Mouse (Mus musculus): ENCODE measurements at regions not wholly inside any gene's neighbourhood (a gene's known extent, or its start where the extent isn't known, plus 50 kb on each side); places are given as distances from the start of the nearest gene placed in this dataset.

DNA sequence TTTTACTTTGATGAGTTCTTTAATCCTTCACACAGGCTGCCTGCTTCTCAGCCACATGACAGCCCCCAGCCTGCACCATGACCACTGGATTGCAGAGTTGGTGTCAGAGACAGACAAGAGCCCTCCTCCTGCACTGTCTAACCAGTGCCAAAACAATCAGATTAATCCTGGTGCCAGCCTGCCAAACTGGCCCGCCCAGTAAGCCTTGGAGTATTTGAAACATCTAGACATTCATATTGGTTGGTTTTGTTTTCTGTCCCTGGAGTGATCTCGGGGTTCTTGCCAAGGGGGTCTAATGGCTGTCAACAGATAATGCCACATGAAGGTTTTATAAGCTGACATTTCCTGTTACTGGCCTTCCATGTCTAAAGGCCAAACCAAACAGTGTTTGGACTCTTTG is 339.2 kb downstream of the Ankrd50 start:
- Histone ChIP-seq H3K9ac (ENCODE audit: low read depth, low read length, severe bottlenecking) (no peak overlapping the region), H3K4me2 (replicated peaks; ENCODE audit: low read depth, low read length, severe bottlenecking) (no peak overlapping the region), H3K27ac (replicated peaks; ENCODE audit: low read depth, low read length) (no peak overlapping the region), H3K36me3 (ENCODE audit: control insufficient read depth, insufficient read depth, low read length) (no peaks in the 10 kb centered on the region), H3K4me3 (replicated peaks; ENCODE audit: low read length) (no peak overlapping the region), H3K27me3 (ENCODE audit: control insufficient read depth, insufficient read depth, low read length) (no peaks in the 10 kb centered on the region), H3K4me1 (ENCODE audit: control insufficient read depth, insufficient read depth, low read length) (peaks cover 16% of the 10 kb centered on the region), H3K9me3 (ENCODE audit: control insufficient read depth, low read length) (no peaks in the 10 kb centered on the region)
- 77% methylated on average over 2 of the region's 2 CpGs for WGBS
- no peak for DNase-seq (ENCODE audit: low spot score)
- ATAC-seq (ENCODE audit: low FRiP score, low read depth): no peak
- TF ChIP-seq POLR2A (IDR thresholded peaks at IDR 0.05; ENCODE audit: borderline replicate concordance, extremely low read depth, insufficient read depth, insufficient read length): no peak

GRCm38 (mm10) chr3:38144650-38145049 is 340.0 kb downstream of the Ankrd50 start:
- H3K4me3 ChIP-seq (replicated peaks; ENCODE audit: low read length): no peak overlapping the region
- no peak overlapping the region for H3K27ac ChIP-seq (replicated peaks; ENCODE audit: low read depth, low read length)
- H3K9me3 ChIP-seq (ENCODE audit: control insufficient read depth, low read length): no peaks in the 10 kb centered on the region
- no peak for ATAC-seq (ENCODE audit: low FRiP score, low read depth)
- no peak for DNase-seq (ENCODE audit: low spot score)
- H3K4me1 ChIP-seq (ENCODE audit: control insufficient read depth, insufficient read depth, low read length): peaks cover 16% of the 10 kb centered on the region
- no peak overlapping the region for H3K9ac ChIP-seq (ENCODE audit: low read depth, low read length, severe bottlenecking)
- no peak for TF ChIP-seq POLR2A (IDR thresholded peaks at IDR 0.05; ENCODE audit: borderline replicate concordance, extremely low read depth, insufficient read depth, insufficient read length)
- H3K36me3 ChIP-seq (ENCODE audit: control insufficient read depth, insufficient read depth, low read length): no peaks in the 10 kb centered on the region
- no peak overlapping the region for H3K4me2 ChIP-seq (replicated peaks; ENCODE audit: low read depth, low read length, severe bottlenecking)
- H3K27me3 ChIP-seq (ENCODE audit: control insufficient read depth, insufficient read depth, low read length): no peaks in the 10 kb centered on the region

DNA sequence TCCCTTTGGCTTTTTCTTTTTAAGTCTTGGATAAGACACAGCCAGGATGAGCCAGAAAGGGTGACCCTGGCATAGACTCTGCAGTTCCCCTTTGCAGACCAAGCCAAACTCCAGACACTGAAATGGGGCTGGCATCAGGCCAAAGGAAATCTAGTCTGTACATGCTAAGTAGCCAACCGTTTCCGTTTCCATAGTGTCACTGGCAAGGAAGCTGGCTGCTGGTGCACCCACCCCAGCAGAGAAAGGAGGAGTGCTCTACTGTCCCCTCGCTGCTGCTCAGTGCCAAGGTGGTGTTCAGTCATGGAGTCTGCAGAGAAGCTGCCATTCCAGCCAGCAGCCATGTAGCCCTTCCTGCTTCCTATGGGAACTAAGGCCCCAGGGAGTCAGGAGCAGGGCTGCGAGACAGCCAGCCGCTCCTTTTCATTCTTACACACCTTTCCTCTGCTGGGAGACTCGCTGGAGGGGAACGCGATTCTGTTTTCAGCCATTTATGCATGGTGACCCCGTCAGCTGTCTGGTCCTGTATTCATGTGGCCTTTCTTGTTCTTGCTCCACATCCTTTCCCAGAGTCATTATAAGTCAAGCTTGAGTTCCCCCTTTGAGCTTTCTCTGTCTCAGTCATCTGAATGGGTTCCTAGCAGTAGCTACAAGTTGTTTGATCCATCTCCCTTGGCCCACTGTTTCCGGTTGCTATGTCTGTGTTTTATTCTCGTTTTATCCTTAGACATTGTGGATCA is 341.3 kb downstream of the Ankrd50 start:
- H3K9ac ChIP-seq (ENCODE audit: low read depth, low read length, severe bottlenecking): no peak overlapping the region
- 54% methylated on average over 11 of the region's 11 CpGs for WGBS

GRCm38 (mm10) chr3:38139387-38139786 is 345.3 kb downstream of the Ankrd50 start:
- H3K27me3 ChIP-seq (ENCODE audit: control insufficient read depth, insufficient read depth, low read length): no peaks in the 10 kb centered on the region
- DNase-seq (ENCODE audit: low spot score): no peak
- no peak overlapping the region for H3K27ac ChIP-seq (replicated peaks; ENCODE audit: low read depth, low read length)
- H3K4me2 ChIP-seq (replicated peaks; ENCODE audit: low read depth, low read length, severe bottlenecking): no peak overlapping the region
- no peak for TF ChIP-seq POLR2A (IDR thresholded peaks at IDR 0.05; ENCODE audit: borderline replicate concordance, extremely low read depth, insufficient read depth, insufficient read length)
- H3K36me3 ChIP-seq (ENCODE audit: control insufficient read depth, insufficient read depth, low read length): no peaks in the 10 kb centered on the region
- no peaks in the 10 kb centered on the region for H3K9me3 ChIP-seq (ENCODE audit: control insufficient read depth, low read length)
- no peak overlapping the region for H3K9ac ChIP-seq (ENCODE audit: low read depth, low read length, severe bottlenecking)
- peaks cover 12% of the 10 kb centered on the region for H3K4me1 ChIP-seq (ENCODE audit: control insufficient read depth, insufficient read depth, low read length)
- no peak for ATAC-seq (ENCODE audit: low FRiP score, low read depth)
- no peak overlapping the region for H3K4me3 ChIP-seq (replicated peaks; ENCODE audit: low read length)
- 77% methylated on average over 4 of the region's 4 CpGs for WGBS

More for the DNA sequence above, 341.3 kb downstream of the Ankrd50 start:
- Histone ChIP-seq H3K9me3 (ENCODE audit: control insufficient read depth, low read length) (no peaks in the 10 kb centered on the region), H3K36me3 (ENCODE audit: control insufficient read depth, insufficient read depth, low read length) (no peaks in the 10 kb centered on the region), H3K27ac (replicated peaks; ENCODE audit: low read depth, low read length) (no peak overlapping the region), H3K4me1 (ENCODE audit: control insufficient read depth, insufficient read depth, low read length) (peaks cover 12% of the 10 kb centered on the region), H3K4me2 (replicated peaks; ENCODE audit: low read depth, low read length, severe bottlenecking) (no peak overlapping the region), H3K27me3 (ENCODE audit: control insufficient read depth, insufficient read depth, low read length) (no peaks in the 10 kb centered on the region), H3K4me3 (replicated peaks; ENCODE audit: low read length) (no peak overlapping the region)
- ATAC-seq (ENCODE audit: low FRiP score, low read depth) (no peak), DNase-seq (ENCODE audit: low spot score) (peak; percentile 76)
- no peak for TF ChIP-seq POLR2A (IDR thresholded peaks at IDR 0.05; ENCODE audit: borderline replicate concordance, extremely low read depth, insufficient read depth, insufficient read length)

- H3K27ac ChIP-seq (replicated peaks; ENCODE audit: low read depth, low read length): no peak overlapping the region
- 81% methylated on average over 5 of the region's 5 CpGs for WGBS
- H3K4me1 ChIP-seq (ENCODE audit: control insufficient read depth, insufficient read depth, low read length): peaks cover 5% of the 10 kb centered on the region
- no peak overlapping the region for H3K9ac ChIP-seq (ENCODE audit: low read depth, low read length, severe bottlenecking)
- H3K4me2 ChIP-seq (replicated peaks; ENCODE audit: low read depth, low read length, severe bottlenecking): no peak overlapping the region
- no peaks in the 10 kb centered on the region for H3K9me3 ChIP-seq (ENCODE audit: control insufficient read depth, low read length)
- ATAC-seq (ENCODE audit: low FRiP score, low read depth) (no peak), DNase-seq (ENCODE audit: low spot score) (no peak)
- H3K27me3 ChIP-seq (ENCODE audit: control insufficient read depth, insufficient read depth, low read length): no peaks in the 10 kb centered on the region
- H3K4me3 ChIP-seq (replicated peaks; ENCODE audit: low read length): no peak overlapping the region
- no peak for TF ChIP-seq POLR2A (IDR thresholded peaks at IDR 0.05; ENCODE audit: borderline replicate concordance, extremely low read depth, insufficient read depth, insufficient read length)
- H3K36me3 ChIP-seq (ENCODE audit: control insufficient read depth, insufficient read depth, low read length): no peaks in the 10 kb centered on the region
Measured at GRCm38 (mm10) chr3:38138014-38138413, 346.6 kb downstream of the Ankrd50 start.
